In genomic region chrX:74254888-74255565, GRCm38 (mm10) we compare ENCODE assay signal across 8 mouse cellular contexts. TPM values are rescaled to one million over a fixed set of nuclear protein-coding genes. Genes with fewer than 3 reads are reported as not detected.
A peak's percentile ranks its signal among the peaks of the same experiment; 100 is the strongest.
DNase-seq lines count a peak whose midpoint lies in the region; ATAC-seq and TF ChIP-seq lines count a peak whose summit lies in the region.

No protein-coding gene starts in this region.

- 0 out of 2 replicates have a peak, but pooled peaks cover 5% of the 10 kb centered on the region for H3K36me3 ChIP-seq in lung, embryonic 15.5 days
- peaks cover 21% of the 10 kb centered on the region for H3K36me3 ChIP-seq in embryonic facial prominence, embryonic 13.5 days
- no peaks in the 10 kb centered on the region for H3K36me3 ChIP-seq in intestine, embryonic 16.5 days (ENCODE audit: control insufficient read depth, insufficient read depth, low read length)
- peaks cover 9% of the 10 kb centered on the region for H3K36me3 ChIP-seq in myocyte (ENCODE audit: control insufficient read depth, insufficient read depth)

- peaks cover 5% of the 10 kb centered on the region; the same call in 1 of the 2 replicates for H3K4me1 ChIP-seq in lung, embryonic 15.5 days
- 0 out of 2 replicates have a peak, but pooled peaks cover 6% of the 10 kb centered on the region for H3K4me1 ChIP-seq in embryonic facial prominence, embryonic 13.5 days
- H3K4me1 ChIP-seq in intestine, embryonic 16.5 days (ENCODE audit: control insufficient read depth, insufficient read depth, low read length) = peaks cover 3% of the 10 kb centered on the region; the same call in 1 of the 2 replicates

- H3K9me3 ChIP-seq in lung, embryonic 15.5 days = no peaks in the 10 kb centered on the region
- no peaks in the 10 kb centered on the region for H3K9me3 ChIP-seq in embryonic facial prominence, embryonic 13.5 days
- H3K9me3 ChIP-seq in intestine, embryonic 16.5 days (ENCODE audit: control insufficient read depth, low read length) = no peaks in the 10 kb centered on the region

- peak overlapping the region; percentile 62 for H3K4me2 ChIP-seq in lung, embryonic 15.5 days
- peak overlapping the region; percentile 66 for H3K4me2 ChIP-seq in embryonic facial prominence, embryonic 13.5 days
- H3K4me2 ChIP-seq in intestine, embryonic 16.5 days (ENCODE audit: low read depth, low read length) = peak overlapping the region; percentile 70
- peak overlapping the region; percentile 70 for H3K4me2 ChIP-seq in myocyte (ENCODE audit: low read depth)

- WGBS in lung, embryonic 15.5 days = 21% methylated on average over 31 of the region's 31 CpGs
- WGBS in embryonic facial prominence, embryonic 13.5 days = 30% methylated on average over 31 of the region's 31 CpGs
- WGBS in intestine, embryonic 16.5 days = 19% methylated on average over 31 of the region's 31 CpGs

- H3K27me3 ChIP-seq in lung, embryonic 15.5 days = no peaks in the 10 kb centered on the region
- no peaks in the 10 kb centered on the region for H3K27me3 ChIP-seq in embryonic facial prominence, embryonic 13.5 days
- no peaks in the 10 kb centered on the region for H3K27me3 ChIP-seq in intestine, embryonic 16.5 days (replicated peaks; ENCODE audit: control insufficient read depth, insufficient read depth, low read length)
- no peaks in the 10 kb centered on the region for H3K27me3 ChIP-seq in myocyte (ENCODE audit: control insufficient read depth, insufficient read depth, insufficient read length)

- peak overlapping the region; percentile 77 for H3ac ChIP-seq in myocyte (ENCODE audit: control insufficient read depth, insufficient read length)

- no peak for DNase-seq in lung, postnatal 36 days
- DNase-seq in cerebellum, adult 9-10 months = no peak
- no peak for DNase-seq in ovary, postnatal 14 days (ENCODE audit: low spot score)
- DNase-seq in thymus, postnatal 25 days = no peak

- peak overlapping the region; percentile 92 for H3K27ac ChIP-seq in lung, embryonic 15.5 days
- H3K27ac ChIP-seq in embryonic facial prominence, embryonic 13.5 days = peak overlapping the region; percentile 90
- H3K27ac ChIP-seq in intestine, embryonic 16.5 days (ENCODE audit: low read length) = peak overlapping the region; percentile 92

- peak overlapping the region; percentile 77 for H3K9ac ChIP-seq in lung, embryonic 15.5 days
- peak overlapping the region; percentile 78 for H3K9ac ChIP-seq in embryonic facial prominence, embryonic 13.5 days
- peak overlapping the region; percentile 77 for H3K9ac ChIP-seq in intestine, embryonic 16.5 days (ENCODE audit: low read depth, low read length)

- no peak for ATAC-seq in lung, embryonic 15.5 days (ENCODE audit: borderline replicate concordance, extremely low read depth, low FRiP score, low TSS enrichment)
- ATAC-seq in embryonic facial prominence, embryonic 13.5 days (ENCODE audit: insufficient number of reproducible peaks, insufficient read depth, low FRiP score, low TSS enrichment, low read depth) = no peak; the same call in 1 of the 2 replicates
- peak; percentile 73 for ATAC-seq in intestine, embryonic 16.5 days

- no peak for TF ChIP-seq POLR2A in myocyte (IDR thresholded peaks at IDR 0.05; ENCODE audit: insufficient read length, low read depth)

- H3K4me3 ChIP-seq in lung, embryonic 15.5 days = peak overlapping the region; percentile 61
- peak overlapping the region; percentile 56 for H3K4me3 ChIP-seq in embryonic facial prominence, embryonic 13.5 days
- H3K4me3 ChIP-seq in intestine, embryonic 16.5 days (ENCODE audit: low read length) = peak overlapping the region; percentile 62
- H3K4me3 ChIP-seq in myocyte = peak overlapping the region; percentile 60

- H3K79me2 ChIP-seq in myocyte (ENCODE audit: control insufficient read depth, insufficient read depth) = peaks cover 15% of the 10 kb centered on the region

TF ChIP-seq in myocyte, 11 proteins besides CTCF, POLR2A, EP300 and RAD21:
- no peak for TF ChIP-seq REST (IDR thresholded peaks at IDR 0.05; ENCODE audit: insufficient read depth, insufficient read length)
- TF ChIP-seq MYOD1 (IDR thresholded peaks at IDR 0.05; ENCODE audit: control insufficient read depth in 1 of 3, insufficient read length in 2 of 3, low read depth in 2 of 3) = no peak
- TF ChIP-seq TCF12 (IDR thresholded peaks at IDR 0.05; ENCODE audit: insufficient read depth, poor library complexity, severe bottlenecking) = no peak
- TF ChIP-seq POLR2AphosphoS2 (IDR thresholded peaks at IDR 0.05; ENCODE audit: insufficient read length, low read depth) = no peak
- no peak for TF ChIP-seq USF1 (IDR thresholded peaks at IDR 0.05; ENCODE audit: low read depth)
- TF ChIP-seq E2F4 (IDR thresholded peaks at IDR 0.05; ENCODE audit: insufficient read depth) = no peak

RNA-seq across cellular contexts. Expression of gene Emd, which starts 0.5 kb away (rescaled TPM):
- polyA plus RNA-seq in lung, embryonic 15.5 days (2015; fragmentation: Nextera tagmentation; extraction: Ambion mirVana) = 23.2 and 24.7 TPM in 2 replicates
- polyA plus RNA-seq in embryonic facial prominence, embryonic 13.5 days (2015; fragmentation: Nextera tagmentation; extraction: Ambion mirVana) = 28.9 and 31.6 TPM in 2 replicates
- 18.3 and 22.5 TPM in 2 replicates for polyA plus RNA-seq in intestine, embryonic 16.5 days (2015; fragmentation: Nextera tagmentation; extraction: Ambion mirVana)
- 67.1 TPM for polyA plus RNA-seq in myocyte (2012; fragmentation: generic; extraction: Trizol)

RNA-seq across cellular contexts. Expression of gene Flna, which starts 5.4 kb away (rescaled TPM):
- polyA plus RNA-seq in lung, embryonic 15.5 days (2015; fragmentation: Nextera tagmentation; extraction: Ambion mirVana) = 361 and 366 TPM in 2 replicates
- 289 and 307 TPM in 2 replicates for polyA plus RNA-seq in embryonic facial prominence, embryonic 13.5 days (2015; fragmentation: Nextera tagmentation; extraction: Ambion mirVana)
- polyA plus RNA-seq in intestine, embryonic 16.5 days (2015; fragmentation: Nextera tagmentation; extraction: Ambion mirVana) = 240 and 269 TPM in 2 replicates
- 545 TPM for polyA plus RNA-seq in myocyte (2012; fragmentation: generic; extraction: Trizol)

RNA-seq across cellular contexts. Expression of gene Rpl10, which starts 15.6 kb away (rescaled TPM):
- polyA plus RNA-seq in lung, embryonic 15.5 days (2015; fragmentation: Nextera tagmentation; extraction: Ambion mirVana) = 846 and 923 TPM in 2 replicates
- polyA plus RNA-seq in embryonic facial prominence, embryonic 13.5 days (2015; fragmentation: Nextera tagmentation; extraction: Ambion mirVana) = 776 and 892 TPM in 2 replicates
- polyA plus RNA-seq in intestine, embryonic 16.5 days (2015; fragmentation: Nextera tagmentation; extraction: Ambion mirVana) = 822 and 863 TPM in 2 replicates
- polyA plus RNA-seq in myocyte (2012; fragmentation: generic; extraction: Trizol) = 2,470 TPM

RNA-seq across cellular contexts. Expression of gene Taz, which starts 26.7 kb away (rescaled TPM):
- 78.8 and 83.8 TPM in 2 replicates for polyA plus RNA-seq in lung, embryonic 15.5 days (2015; fragmentation: Nextera tagmentation; extraction: Ambion mirVana)
- polyA plus RNA-seq in embryonic facial prominence, embryonic 13.5 days (2015; fragmentation: Nextera tagmentation; extraction: Ambion mirVana) = 92.8 and 94.8 TPM in 2 replicates
- polyA plus RNA-seq in intestine, embryonic 16.5 days (2015; fragmentation: Nextera tagmentation; extraction: Ambion mirVana) = 85.3 and 91.1 TPM in 2 replicates
- 28.2 TPM for polyA plus RNA-seq in myocyte (2012; fragmentation: generic; extraction: Trizol)

RNA-seq across cellular contexts. Expression of gene Dnase1l1, which starts 27.1 kb away (rescaled TPM):
- polyA plus RNA-seq in lung, embryonic 15.5 days (2015; fragmentation: Nextera tagmentation; extraction: Ambion mirVana) = 11.2 and 15.8 TPM in 2 replicates
- polyA plus RNA-seq in embryonic facial prominence, embryonic 13.5 days (2015; fragmentation: Nextera tagmentation; extraction: Ambion mirVana) = 11.3 and 14.9 TPM in 2 replicates
- polyA plus RNA-seq in intestine, embryonic 16.5 days (2015; fragmentation: Nextera tagmentation; extraction: Ambion mirVana) = 12.4 and 14.5 TPM in 2 replicates
- polyA plus RNA-seq in myocyte (2012; fragmentation: generic; extraction: Trizol) = 17.0 TPM
